Mouse (Mus musculus) kidney, adult 2 months (tissue): ENCODE data around the gene Recql.

Source experiments
- CTCF ChIP-seq: fragments of 200-500 bp; conservative IDR thresholded peaks from 2 replicates; pipeline ENCODE4 v1.5.1; 2011; ENCODE audit warnings: low read depth, mild to moderate bottlenecking, control low read depth, low read length, moderate library complexity, mixed read lengths; ENCODE audit not compliant: insufficient read depth, insufficient read length
- POLR2A ChIP-seq: fragments of 200-500 bp; IDR thresholded peaks from one replicate; pipeline ENCODE4 v1.6.1; 2011; ENCODE audit warnings: low read depth, low read length, control low read depth

GRCm38 (mm10) chr6:142339576-142339975 lies 47.3 kb downstream of the Recql start:
- no peak for TF ChIP-seq CTCF
- TF ChIP-seq POLR2A = no peak
